Mouse (Mus musculus): ENCODE results near the gene Rflnb. TPM values are rescaled to one million over a fixed set of nuclear protein-coding genes. Genes with fewer than 3 reads are reported as not detected.
"Not testable (repeated sequence)": the region's sequence is repeated elsewhere in the genome, so short reads cannot be mapped to it uniquely, and the experiment has no call there.

Rflnb gene
- polyA plus RNA-seq, 1 experiment from 2014 or later: 7.9 TPM

DNA sequence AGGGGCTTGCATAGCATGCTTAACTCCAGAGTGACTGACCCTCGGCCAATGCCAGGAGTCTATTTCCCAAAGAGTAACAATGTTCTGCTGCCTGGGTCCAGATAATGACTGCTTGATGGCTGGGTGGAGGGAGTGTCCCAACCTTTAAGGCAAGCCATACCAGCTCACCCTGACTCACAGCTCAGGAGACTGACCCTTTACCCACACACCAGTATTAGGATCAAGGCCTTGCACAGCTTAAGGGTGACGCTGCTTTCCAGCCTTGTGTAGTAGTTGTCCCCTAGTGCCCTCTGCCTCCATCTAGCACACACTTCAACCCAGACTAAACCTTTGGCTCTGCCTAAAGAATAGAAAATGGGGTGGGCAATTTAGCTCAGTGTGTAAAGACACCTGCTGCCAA, 19.4 kb downstream of the Rflnb start:
- no peaks in the 10 kb centered on the region for H3K9me3 ChIP-seq (ENCODE audit: control insufficient read depth, low read length)
- H3K4me1 ChIP-seq (replicated peaks; ENCODE audit: control insufficient read depth, insufficient read depth, low read length): no peaks in the 10 kb centered on the region
- H3K27ac ChIP-seq (ENCODE audit: low read depth, low read length): no peak overlapping the region
- ATAC-seq (replicated peaks; ENCODE audit: low FRiP score) (no peak), DNase-seq (ENCODE audit: low spot score) (no peak)
- H3K4me2 ChIP-seq: no peak overlapping the region
- no peak overlapping the region for H3K4me3 ChIP-seq (ENCODE audit: low read depth, low read length)
- H3K36me3 ChIP-seq (ENCODE audit: control insufficient read depth, insufficient read depth, low read length): no peaks in the 10 kb centered on the region
- WGBS: 80% methylated on average over 2 of the region's 2 CpGs
- H3K9ac ChIP-seq (ENCODE audit: low read depth, low read length): no peak overlapping the region
- peaks cover 1% of the 10 kb centered on the region; the same call in 1 of the 2 replicates for H3K27me3 ChIP-seq (replicated peaks; ENCODE audit: control insufficient read depth, insufficient read depth, low read length)

DNA sequence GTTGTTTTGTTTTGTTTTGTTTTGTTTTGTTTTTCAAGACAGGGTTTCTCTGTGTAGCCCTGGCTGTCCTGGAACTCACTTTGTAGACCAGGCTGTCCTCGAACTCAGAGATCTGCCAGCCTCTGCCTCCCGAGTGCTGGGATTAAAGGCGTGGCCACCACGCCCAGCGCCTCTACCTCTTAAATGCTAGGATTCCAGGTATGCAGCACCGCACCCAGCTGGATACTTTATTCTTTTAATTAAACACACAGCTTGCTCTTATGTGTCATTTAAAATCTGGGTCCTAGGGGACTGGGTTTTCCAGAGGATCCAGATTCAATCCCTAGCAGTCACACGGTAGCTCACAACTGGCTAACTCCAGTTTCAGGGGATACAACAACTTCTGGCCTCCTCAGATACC, 23.3 kb downstream of the Rflnb start:
- H3K36me3 ChIP-seq (ENCODE audit: control insufficient read depth, insufficient read depth, low read length); ATAC-seq (replicated peaks; ENCODE audit: low FRiP score); H3K4me3 ChIP-seq (ENCODE audit: low read depth, low read length); H3K4me1 ChIP-seq (replicated peaks; ENCODE audit: control insufficient read depth, insufficient read depth, low read length); H3K9me3 ChIP-seq (ENCODE audit: control insufficient read depth, low read length); H3K9ac ChIP-seq (ENCODE audit: low read depth, low read length); H3K27ac ChIP-seq (ENCODE audit: low read depth, low read length); DNase-seq (ENCODE audit: low spot score); H3K4me2 ChIP-seq: not testable (repeated sequence)
- 93% methylated on average over 7 of the region's 7 CpGs for WGBS
- peaks cover 20% of the 10 kb centered on the region for H3K27me3 ChIP-seq (replicated peaks; ENCODE audit: control insufficient read depth, insufficient read depth, low read length)

DNA sequence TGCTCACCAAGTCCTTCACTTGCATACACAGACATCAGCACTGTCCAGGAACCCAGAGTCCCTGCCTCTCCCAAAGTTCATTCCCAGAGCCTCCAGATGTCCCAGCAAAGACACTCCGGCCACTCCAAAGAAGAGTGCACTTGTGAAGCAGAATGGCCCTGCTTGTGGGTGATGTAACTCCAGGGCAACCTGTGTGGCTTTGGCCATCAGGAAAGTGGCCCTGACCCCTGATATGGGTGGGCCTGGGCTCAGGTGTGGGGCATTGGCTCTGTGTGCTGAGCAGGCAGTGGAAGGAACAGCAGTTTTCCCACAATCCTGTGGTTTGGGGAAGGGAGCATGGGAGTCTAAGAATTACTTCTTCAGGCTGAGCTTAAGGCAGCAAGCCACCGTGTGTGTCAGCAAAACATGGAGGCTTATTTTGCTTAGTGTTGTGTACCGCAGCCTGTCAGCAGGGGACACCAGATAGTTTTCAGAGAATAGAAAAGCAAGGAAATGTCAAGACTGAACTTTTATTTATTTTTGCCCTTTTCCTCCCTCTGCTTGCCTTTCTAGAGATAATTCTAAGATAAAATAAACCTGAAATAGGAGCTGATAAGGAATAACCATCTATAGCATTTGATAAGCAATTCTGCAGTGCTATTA, 26.2 kb downstream of the Rflnb start:
- Histone ChIP-seq H3K36me3 (ENCODE audit: control insufficient read depth, insufficient read depth, low read length) (no peaks in the 10 kb centered on the region), H3K4me1 (replicated peaks; ENCODE audit: control insufficient read depth, insufficient read depth, low read length) (no peaks in the 10 kb centered on the region), H3K4me2 (no peak overlapping the region), H3K4me3 (ENCODE audit: low read depth, low read length) (no peak overlapping the region), H3K9me3 (ENCODE audit: control insufficient read depth, low read length) (no peaks in the 10 kb centered on the region), H3K27ac (ENCODE audit: low read depth, low read length) (no peak overlapping the region), H3K27me3 (replicated peaks; ENCODE audit: control insufficient read depth, insufficient read depth, low read length) (peaks cover 20% of the 10 kb centered on the region), H3K9ac (ENCODE audit: low read depth, low read length) (no peak overlapping the region)
- WGBS: 55% methylated on average over 3 of the region's 3 CpGs
- ATAC-seq (replicated peaks; ENCODE audit: low FRiP score): no peak
- no peak for DNase-seq (ENCODE audit: low spot score)

DNA sequence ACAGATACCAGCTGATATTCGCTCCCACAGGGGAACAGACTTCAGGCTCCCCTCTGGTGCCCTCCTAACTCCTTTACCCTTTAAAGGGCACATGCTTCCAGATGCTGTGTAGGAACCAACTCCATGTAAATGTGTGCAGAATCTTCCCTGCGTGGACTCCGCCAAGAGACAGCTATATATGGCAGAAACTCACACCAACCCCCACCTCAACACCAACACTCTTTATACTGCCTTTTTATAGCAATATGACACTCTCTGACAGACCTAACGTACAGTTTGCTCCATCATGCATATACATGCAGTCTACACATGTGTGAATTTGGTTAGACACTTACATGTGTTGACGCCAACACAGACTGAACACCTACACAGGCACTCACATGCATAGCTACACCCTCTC, 26.9 kb downstream of the Rflnb start:
- Histone ChIP-seq H3K4me2 (no peak overlapping the region), H3K9ac (ENCODE audit: low read depth, low read length) (no peak overlapping the region), H3K27ac (ENCODE audit: low read depth, low read length) (no peak overlapping the region), H3K4me1 (replicated peaks; ENCODE audit: control insufficient read depth, insufficient read depth, low read length) (no peaks in the 10 kb centered on the region), H3K36me3 (ENCODE audit: control insufficient read depth, insufficient read depth, low read length) (no peaks in the 10 kb centered on the region), H3K9me3 (ENCODE audit: control insufficient read depth, low read length) (no peaks in the 10 kb centered on the region), H3K27me3 (replicated peaks; ENCODE audit: control insufficient read depth, insufficient read depth, low read length) (peaks cover 20% of the 10 kb centered on the region), H3K4me3 (ENCODE audit: low read depth, low read length) (no peak overlapping the region)
- WGBS: 80% methylated on average over 5 of the region's 5 CpGs
- DNase-seq (ENCODE audit: low spot score): no peak
- ATAC-seq (replicated peaks; ENCODE audit: low FRiP score): no peak

DNA sequence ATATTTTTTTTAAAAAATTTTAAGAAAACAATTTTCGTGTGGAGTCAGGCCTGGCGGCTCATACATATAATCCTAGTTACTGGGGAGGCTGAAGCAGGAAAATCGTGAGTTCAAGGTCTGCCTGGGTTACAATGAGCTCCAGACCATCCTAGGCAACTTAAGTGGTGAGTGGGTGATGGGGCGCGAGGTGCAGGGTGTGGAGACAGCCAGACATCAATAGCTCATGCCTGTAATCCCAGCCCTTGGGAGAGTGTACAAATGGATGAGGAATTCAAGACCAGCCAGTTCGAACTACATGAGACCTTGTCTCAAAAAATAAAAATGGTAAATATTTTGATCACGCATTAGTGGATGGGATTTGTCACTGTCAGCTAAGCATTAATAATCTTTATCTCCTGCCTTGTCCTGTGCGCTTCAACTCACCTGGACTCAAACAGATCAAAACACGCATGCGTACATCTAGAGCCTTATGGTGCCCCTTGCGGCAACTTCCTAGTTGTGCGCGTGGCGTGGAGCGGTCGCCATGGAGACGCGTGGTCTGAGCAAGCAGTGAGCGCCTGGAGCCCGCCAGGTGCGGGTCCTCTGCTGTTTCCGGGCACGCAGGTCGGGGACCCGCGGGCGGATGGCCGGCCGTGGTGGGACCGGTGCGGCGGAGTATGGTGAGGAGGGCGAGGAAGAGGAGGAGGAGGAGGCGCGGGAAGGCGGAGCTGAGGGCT, 28.0 kb downstream of the Rflnb start, which contains the start of gene 1700016K19Rik:
Gene 1700016K19Rik, plus strand, starts transcription at position 473 of the 716 bp plus-strand sequence.
- Histone ChIP-seq H3K27ac (ENCODE audit: low read depth, low read length) (no peak within 1 kb of the TSS), H3K9ac (ENCODE audit: low read depth, low read length) (no peak within 1 kb of the TSS)
- no peak for ATAC-seq (replicated peaks; ENCODE audit: low FRiP score)

DNA sequence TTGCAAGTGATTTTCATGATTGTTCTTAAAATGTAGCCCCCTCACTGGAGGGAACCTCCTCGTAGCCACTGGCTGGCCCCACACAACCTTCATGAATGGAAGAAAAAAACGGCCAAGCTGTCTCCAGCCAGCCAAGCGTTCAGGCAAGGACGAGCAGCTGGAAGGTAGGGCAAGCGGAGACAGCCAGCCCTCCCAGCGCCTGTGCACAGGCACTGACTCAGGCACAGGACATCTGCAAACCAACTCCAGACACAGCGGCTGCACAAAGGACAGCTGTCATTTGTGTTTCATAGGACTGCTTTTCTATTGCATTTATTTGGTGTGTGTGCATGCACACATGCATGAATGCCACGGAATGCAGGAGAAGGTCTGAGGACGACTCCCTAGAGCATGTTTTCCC, 33.2 kb downstream of the Rflnb start:
- Histone ChIP-seq H3K4me3 (ENCODE audit: low read depth, low read length) (no peak overlapping the region), H3K4me1 (replicated peaks; ENCODE audit: control insufficient read depth, insufficient read depth, low read length) (no peaks in the 10 kb centered on the region), H3K27ac (ENCODE audit: low read depth, low read length) (no peak overlapping the region), H3K9ac (ENCODE audit: low read depth, low read length) (no peak overlapping the region), H3K4me2 (no peak overlapping the region), H3K36me3 (ENCODE audit: control insufficient read depth, insufficient read depth, low read length) (no peaks in the 10 kb centered on the region), H3K9me3 (ENCODE audit: control insufficient read depth, low read length) (no peaks in the 10 kb centered on the region), H3K27me3 (replicated peaks; ENCODE audit: control insufficient read depth, insufficient read depth, low read length) (0 out of 2 replicates have a peak, but pooled peaks cover 3% of the 10 kb centered on the region)
- DNase-seq (ENCODE audit: low spot score) (no peak), ATAC-seq (replicated peaks; ENCODE audit: low FRiP score) (no peak)
- WGBS: 68% methylated on average over 9 of the region's 9 CpGs

More for the DNA sequence above, 28.0 kb downstream of the Rflnb start, which contains the start of gene 1700016K19Rik:
- Histone ChIP-seq H3K4me3 (ENCODE audit: low read depth, low read length) (peak within 1 kb of the TSS; percentile 59), H3K27me3 (replicated peaks; ENCODE audit: control insufficient read depth, insufficient read depth, low read length) (peaks cover 20% of the 10 kb centered on the region), H3K4me2 (peak within 1 kb of the TSS; percentile 76), H3K4me1 (replicated peaks; ENCODE audit: control insufficient read depth, insufficient read depth, low read length) (no peaks in the 10 kb centered on the region), H3K36me3 (ENCODE audit: control insufficient read depth, insufficient read depth, low read length) (no peaks in the 10 kb centered on the region), H3K9me3 (ENCODE audit: control insufficient read depth, low read length) (no peaks in the 10 kb centered on the region)
- peak; percentile 62 for DNase-seq (ENCODE audit: low spot score)
- WGBS: 12% methylated on average over 36 of the region's 36 CpGs

DNA sequence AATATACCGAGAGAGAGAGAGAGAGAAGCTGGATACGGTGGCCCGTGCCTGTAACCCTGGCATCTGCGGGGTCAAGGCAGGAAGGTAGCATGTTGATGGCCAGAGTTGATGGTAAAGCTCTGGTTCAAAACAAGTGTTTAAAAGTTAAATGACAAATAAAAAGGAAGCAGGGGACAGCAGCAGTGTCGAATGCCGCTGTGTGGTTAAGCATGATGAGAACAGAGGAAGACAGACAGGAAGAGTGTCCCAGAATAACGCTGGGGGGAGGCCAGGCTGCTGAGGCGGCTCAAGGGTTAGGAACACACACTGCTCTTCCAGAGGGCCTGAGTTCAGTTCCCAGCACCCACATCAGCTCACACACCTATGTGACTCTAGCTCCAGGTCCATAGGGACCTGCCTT, 35.1 kb downstream of the Rflnb start:
- Histone ChIP-seq H3K9ac (ENCODE audit: low read depth, low read length) (no peak overlapping the region), H3K4me2 (no peak overlapping the region), H3K27me3 (replicated peaks; ENCODE audit: control insufficient read depth, insufficient read depth, low read length) (0 out of 2 replicates have a peak, but pooled peaks cover 3% of the 10 kb centered on the region), H3K36me3 (ENCODE audit: control insufficient read depth, insufficient read depth, low read length) (no peaks in the 10 kb centered on the region), H3K27ac (ENCODE audit: low read depth, low read length) (no peak overlapping the region), H3K9me3 (ENCODE audit: control insufficient read depth, low read length) (no peaks in the 10 kb centered on the region), H3K4me1 (replicated peaks; ENCODE audit: control insufficient read depth, insufficient read depth, low read length) (no peaks in the 10 kb centered on the region), H3K4me3 (ENCODE audit: low read depth, low read length) (no peak overlapping the region)
- 60% methylated on average over 8 of the region's 8 CpGs for WGBS
- DNase-seq (ENCODE audit: low spot score) (no peak), ATAC-seq (replicated peaks; ENCODE audit: low FRiP score) (no peak)

DNA sequence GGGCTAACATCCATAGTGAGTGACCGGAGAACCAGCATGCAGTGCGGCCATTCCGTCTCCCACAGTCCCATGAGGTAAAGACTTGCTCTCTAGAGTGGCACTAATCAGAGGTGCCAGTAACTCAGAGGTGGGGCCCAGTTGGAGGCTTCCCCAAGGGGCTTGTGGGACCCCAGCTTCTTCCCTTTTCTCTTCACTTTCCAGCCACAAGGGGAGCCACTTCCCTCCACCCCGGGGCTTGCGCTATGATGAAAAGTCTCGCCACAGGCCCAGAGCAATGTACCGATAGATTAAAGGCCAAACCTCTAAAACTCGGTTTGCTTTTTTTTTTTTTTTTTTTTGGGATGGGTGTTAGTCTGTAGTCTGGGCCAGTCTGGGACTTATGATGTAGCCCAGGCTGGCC, 35.7 kb downstream of the Rflnb start:
- Histone ChIP-seq H3K9ac (ENCODE audit: low read depth, low read length) (no peak overlapping the region), H3K4me3 (ENCODE audit: low read depth, low read length) (no peak overlapping the region), H3K27me3 (replicated peaks; ENCODE audit: control insufficient read depth, insufficient read depth, low read length) (0 out of 2 replicates have a peak, but pooled peaks cover 3% of the 10 kb centered on the region), H3K36me3 (ENCODE audit: control insufficient read depth, insufficient read depth, low read length) (no peaks in the 10 kb centered on the region), H3K4me1 (replicated peaks; ENCODE audit: control insufficient read depth, insufficient read depth, low read length) (no peaks in the 10 kb centered on the region), H3K9me3 (ENCODE audit: control insufficient read depth, low read length) (no peaks in the 10 kb centered on the region), H3K27ac (ENCODE audit: low read depth, low read length) (no peak overlapping the region), H3K4me2 (no peak overlapping the region)
- ATAC-seq (replicated peaks; ENCODE audit: low FRiP score): no peak
- 62% methylated on average over 8 of the region's 8 CpGs for WGBS
- DNase-seq (ENCODE audit: low spot score): no peak
